Mouse (Mus musculus) kidney, embryonic 14.5 days (tissue): ENCODE data around the gene Syce2. TPM values are rescaled to one million over a fixed set of nuclear protein-coding genes. Genes with fewer than 3 reads are reported as not detected.
"Not testable (repeated sequence)": the region's sequence is repeated elsewhere in the genome, so short reads cannot be mapped to it uniquely, and the experiment has no call there.

ENCODE experiments used
- ATAC-seq: fragments of 200-750 bp; cut with Nextera tagmentation; 2 replicates; pipeline ENCODE4 v1.8.0; 2017; ENCODE audit warnings: moderate number of reproducible peaks, mild to moderate bottlenecking, moderate TSS enrichment, moderate library complexity; ENCODE audit not compliant: low FRiP score, low TSS enrichment
- H3K27ac ChIP-seq: fragments of 300-500 bp; sonication (generic); 2 replicates; pipeline ENCODE4 v1.5.1; 2014; ENCODE audit warnings: low read depth, mild to moderate bottlenecking, low read length, moderate library complexity, mixed read lengths
- H3K27me3 ChIP-seq: fragments of 300-500 bp; sonication (generic); 2 replicates; pipeline ENCODE4 v1.6.1; 2014; ENCODE audit warnings: mild to moderate bottlenecking, low read length; ENCODE audit not compliant: control insufficient read depth, insufficient read depth
- H3K36me3 ChIP-seq: fragments of 300-500 bp; sonication (generic); 2 replicates; pipeline ENCODE4 v1.6.1; 2014; ENCODE audit warnings: low read length, mixed read lengths; ENCODE audit not compliant: control insufficient read depth, insufficient read depth
- H3K4me1 ChIP-seq: fragments of 300-500 bp; sonication (generic); 2 replicates; pipeline ENCODE4 v1.6.1; 2014; ENCODE audit warnings: low read length, mixed read lengths; ENCODE audit not compliant: control insufficient read depth, insufficient read depth
- H3K4me2 ChIP-seq: fragments of 300-500 bp; sonication (generic); replicated peaks from 2 replicates; pipeline ENCODE4 v1.6.1; 2014; ENCODE audit warnings: low read depth, mild to moderate bottlenecking, low read length
- H3K4me3 ChIP-seq: fragments of 300-500 bp; sonication (generic); 2 replicates; pipeline ENCODE4 v1.5.1; 2014; ENCODE audit warnings: mild to moderate bottlenecking, low read length
- H3K9ac ChIP-seq: fragments of 300-500 bp; sonication (generic); 2 replicates; pipeline ENCODE4 v1.6.1; 2014; ENCODE audit warnings: low read depth, mild to moderate bottlenecking, low read length, moderate library complexity
- H3K9me3 ChIP-seq: fragments of 300-500 bp; sonication (generic); 2 replicates; pipeline ENCODE4 v1.6.1; 2016; ENCODE audit warnings: low read length; ENCODE audit not compliant: control insufficient read depth
- WGBS: fragments of 180-500 bp; shearing (Covaris S2); extraction: QIAGEN DNeasy Blood & Tissue Kit; methylation state at CpG from one replicate; pipeline ENCODE4 v1.1.7; 2014; 5-methylcytosine and 5-hydroxymethylcytosine counted together
- polyA plus RNA-seq: library from polyadenylated mRNA; unstranded; fragments of >200 nt; fragmentation: Nextera tagmentation; extraction: Ambion mirVana; gene quantifications from 2 replicates; pipeline ENCODE4 v1.2.1, GENCODE M21; 2014

Gene Syce2
- polyA plus RNA-seq, 1 experiment from 2014 or later: 73.0 TPM

DNA sequence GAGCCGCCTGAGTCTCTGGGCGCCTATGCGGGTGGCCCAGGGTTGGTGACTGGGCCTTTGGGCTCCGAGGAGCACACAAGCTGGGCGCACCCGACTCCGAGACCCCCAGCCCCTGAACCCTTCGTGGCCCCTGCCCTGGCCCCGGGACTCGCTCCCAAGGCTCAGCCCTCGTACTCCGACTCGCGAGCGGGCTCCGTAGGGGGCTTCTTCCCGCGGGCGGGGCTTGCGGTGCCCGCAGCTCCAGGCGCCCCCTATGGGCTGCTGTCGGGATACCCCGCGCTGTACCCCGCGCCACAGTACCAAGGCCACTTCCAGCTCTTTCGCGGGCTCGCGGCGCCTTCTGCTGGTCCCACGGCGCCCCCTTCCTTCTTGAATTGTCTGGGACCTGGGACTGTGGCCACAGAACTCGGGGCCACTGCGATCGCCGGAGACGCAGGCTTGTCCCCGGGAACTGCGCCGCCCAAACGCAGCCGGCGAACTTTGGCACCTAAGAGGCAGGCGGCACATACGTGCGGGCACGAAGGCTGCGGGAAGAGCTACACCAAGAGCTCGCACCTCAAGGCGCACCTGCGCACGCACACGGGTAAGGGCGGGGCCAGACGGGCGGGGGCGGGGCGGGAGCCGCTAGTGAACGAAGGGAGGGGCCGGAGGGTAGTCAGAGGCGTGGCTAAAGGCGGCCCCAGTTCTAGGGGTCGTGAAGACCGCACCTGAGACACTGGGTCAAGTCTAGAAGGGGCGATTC lies 31.2 kb downstream of the Syce2 start:
- no peaks in the 10 kb centered on the region for H3K36me3 ChIP-seq
- peak overlapping the region; percentile 97 for H3K4me2 ChIP-seq
- H3K4me3 ChIP-seq: peak overlapping the region; percentile 61
- H3K9me3 ChIP-seq: no peaks in the 10 kb centered on the region
- H3K27me3 ChIP-seq: peaks cover 4% of the 10 kb centered on the region; the same call in 1 of the 2 replicates
- ATAC-seq: peak; percentile 86
- under 1% methylated on average over 68 of the region's 68 CpGs for WGBS
- peak overlapping the region; percentile 73 for H3K9ac ChIP-seq
- no peak overlapping the region for H3K27ac ChIP-seq
- no peaks in the 10 kb centered on the region for H3K4me1 ChIP-seq

DNA sequence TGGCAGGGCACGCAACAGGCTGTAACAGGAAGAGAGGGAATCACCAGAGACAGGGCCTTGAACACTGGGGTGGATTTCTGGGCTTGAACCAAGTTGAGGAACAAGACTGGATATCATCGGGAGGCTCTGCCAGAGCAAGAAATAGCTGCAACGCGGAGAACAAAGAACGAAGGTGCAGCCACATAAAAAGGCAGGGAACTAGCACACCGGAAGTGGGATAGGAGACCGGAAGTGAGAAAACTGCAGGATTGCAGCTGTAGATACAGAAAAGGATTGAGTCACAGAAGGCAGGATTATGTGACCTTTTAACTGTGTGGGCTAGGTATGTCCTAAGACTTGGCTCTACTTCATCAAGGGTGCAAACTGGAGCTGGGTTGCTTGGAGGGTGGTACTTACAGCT lies 32.4 kb downstream of the Syce2 start:
- Histone ChIP-seq H3K4me2 (no peak overlapping the region), H3K27ac (no peak overlapping the region), H3K9ac (no peak overlapping the region), H3K4me3 (no peak overlapping the region), H3K36me3 (no peaks in the 10 kb centered on the region), H3K9me3 (no peaks in the 10 kb centered on the region), H3K27me3 (peaks cover 6% of the 10 kb centered on the region), H3K4me1 (peaks cover 5% of the 10 kb centered on the region; the same call in 1 of the 2 replicates)
- 88% methylated on average over 7 of the region's 7 CpGs for WGBS
- no peak for ATAC-seq

DNA sequence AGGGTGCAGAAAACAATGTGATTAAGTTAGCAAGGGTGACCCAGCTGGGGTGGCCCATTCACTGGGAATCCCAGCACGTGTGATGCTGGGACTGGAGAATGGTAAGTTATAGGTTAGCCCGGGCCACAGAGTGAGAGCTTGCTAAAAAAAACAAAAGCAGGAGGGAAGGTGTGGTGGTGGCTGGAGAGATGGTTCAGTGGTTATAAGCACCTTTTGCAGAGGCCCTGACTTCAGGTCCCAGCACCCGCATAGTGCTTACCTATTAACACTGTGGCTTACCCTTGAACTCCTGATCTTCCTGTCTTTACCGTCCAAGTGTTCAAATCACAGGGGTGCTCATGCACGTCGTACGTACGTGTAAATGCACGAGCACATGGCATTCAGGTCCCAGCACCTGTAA lies 35.1 kb downstream of the Syce2 start:
- no peak overlapping the region for H3K4me3 ChIP-seq
- H3K4me2 ChIP-seq: no peak overlapping the region
- H3K9ac ChIP-seq: no peak overlapping the region
- H3K36me3 ChIP-seq: no peaks in the 10 kb centered on the region
- peaks cover 19% of the 10 kb centered on the region for H3K27me3 ChIP-seq
- ATAC-seq: no peak
- 86% methylated on average over 9 of the region's 9 CpGs for WGBS
- no peak overlapping the region for H3K27ac ChIP-seq
- peaks cover 7% of the 10 kb centered on the region; the same call in 1 of the 2 replicates for H3K4me1 ChIP-seq
- H3K9me3 ChIP-seq: no peaks in the 10 kb centered on the region

DNA sequence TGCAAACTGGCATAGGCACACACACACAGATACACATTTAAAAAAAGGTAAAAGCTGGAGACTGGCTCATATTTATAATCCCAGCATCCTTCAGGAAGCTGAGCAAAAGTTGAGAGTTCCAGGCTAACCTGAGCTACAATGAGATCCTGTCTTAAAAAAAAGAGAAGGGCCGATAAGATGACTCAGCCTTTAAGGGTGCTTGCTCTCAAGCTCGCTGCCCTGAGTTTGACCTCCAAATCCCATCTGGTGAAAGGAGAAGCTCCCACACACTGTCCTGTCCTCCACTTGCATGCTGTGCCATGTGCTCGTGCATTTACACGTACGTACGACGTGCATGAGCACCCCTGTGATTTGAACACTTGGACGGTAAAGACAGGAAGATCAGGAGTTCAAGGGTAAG lies 35.6 kb downstream of the Syce2 start:
- H3K9me3 ChIP-seq: no peaks in the 10 kb centered on the region
- 61% methylated on average over 8 of the region's 8 CpGs for WGBS
- no peak overlapping the region for H3K4me3 ChIP-seq
- peaks cover 24% of the 10 kb centered on the region for H3K27me3 ChIP-seq
- no peak overlapping the region for H3K4me2 ChIP-seq
- no peak overlapping the region for H3K27ac ChIP-seq
- H3K9ac ChIP-seq: no peak overlapping the region
- ATAC-seq: no peak
- H3K36me3 ChIP-seq: no peaks in the 10 kb centered on the region
- H3K4me1 ChIP-seq: peaks cover 7% of the 10 kb centered on the region; the same call in 1 of the 2 replicates

DNA sequence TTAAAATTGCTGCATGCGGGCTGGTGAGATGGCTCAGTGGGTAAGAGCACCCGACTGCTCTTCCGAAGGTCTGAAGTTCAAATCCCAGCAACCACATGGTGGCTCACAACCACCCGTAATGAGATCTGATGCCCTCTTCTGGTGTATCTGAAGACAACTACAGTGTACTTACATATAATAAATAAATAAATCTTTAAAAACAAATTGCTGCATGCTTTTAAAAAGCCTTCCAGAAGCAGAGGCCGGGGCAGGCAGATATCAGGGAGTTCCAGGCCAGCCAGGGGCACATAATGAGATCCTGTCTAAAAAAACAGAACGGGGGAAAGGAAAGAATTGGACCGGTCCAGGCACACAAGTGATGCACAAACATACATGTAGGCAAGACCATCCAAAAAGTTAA lies 36.1 kb downstream of the Syce2 start:
- not testable (repeated sequence) for H3K36me3 ChIP-seq, H3K9me3 ChIP-seq, H3K27ac ChIP-seq, ATAC-seq
- H3K27me3 ChIP-seq: peaks cover 29% of the 10 kb centered on the region
- 25% methylated on average over 6 of the region's 7 CpGs for WGBS
- 0 out of 2 replicates have a peak overlapping the region, but pooled peaks have one; percentile 28 for H3K9ac ChIP-seq
- peak overlapping the region; percentile 58 for H3K4me3 ChIP-seq
- peaks cover 10% of the 10 kb centered on the region for H3K4me1 ChIP-seq
- H3K4me2 ChIP-seq: peak overlapping the region; percentile 82

DNA sequence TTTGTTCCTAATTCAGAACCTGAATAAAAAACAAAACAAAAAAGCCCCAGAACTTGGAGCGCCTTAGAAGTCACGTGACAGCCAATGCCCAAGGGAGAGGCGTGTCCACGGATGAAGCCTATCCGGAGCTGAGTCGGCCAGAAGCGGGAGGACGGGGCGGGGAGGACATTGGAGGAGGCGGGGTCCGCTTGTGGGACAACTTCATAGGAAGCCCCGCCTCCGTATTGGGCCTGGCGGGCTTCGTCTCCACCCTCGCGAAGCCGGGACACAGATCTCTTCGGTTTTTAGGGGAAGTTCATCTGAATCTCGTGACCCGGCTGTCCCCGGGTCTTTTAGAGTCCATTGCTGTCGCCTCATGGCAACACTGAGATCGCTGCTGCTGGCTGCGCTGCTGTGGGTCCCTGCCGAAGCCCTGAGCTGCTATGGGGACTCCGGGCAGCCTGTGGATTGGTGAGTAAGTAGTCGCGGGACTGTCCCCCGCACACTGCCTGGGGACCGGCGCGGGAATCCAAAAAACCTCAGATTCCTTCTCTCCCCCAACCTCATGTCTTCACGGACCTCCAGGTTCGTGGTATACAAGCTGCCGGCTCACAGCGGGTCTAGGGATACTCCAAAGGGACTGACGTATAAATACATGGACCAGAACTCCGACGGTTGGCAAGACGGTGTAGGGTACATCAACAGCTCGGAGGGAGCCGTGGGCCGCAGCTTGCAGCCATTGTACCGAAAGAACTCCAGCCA lies 36.7 kb downstream of the Syce2 start, which contains the start of gene Dnase2a:
Dnase2a (plus strand) TSS at position 140 of the 741 bp plus-strand sequence.
- Histone ChIP-seq H3K4me3 (peak within 1 kb of the TSS; percentile 58), H3K9me3 (no peaks in the 10 kb centered on the region), H3K36me3 (no peaks in the 10 kb centered on the region), H3K4me1 (peaks cover 12% of the 10 kb centered on the region), H3K27ac (no peak within 1 kb of the TSS), H3K27me3 (peaks cover 32% of the 10 kb centered on the region), H3K9ac (peak within 1 kb of the TSS; percentile 65), H3K4me2 (peak within 1 kb of the TSS; percentile 82)
- 1% methylated on average over 45 of the region's 45 CpGs for WGBS
- peak; percentile 90 for ATAC-seq

DNA sequence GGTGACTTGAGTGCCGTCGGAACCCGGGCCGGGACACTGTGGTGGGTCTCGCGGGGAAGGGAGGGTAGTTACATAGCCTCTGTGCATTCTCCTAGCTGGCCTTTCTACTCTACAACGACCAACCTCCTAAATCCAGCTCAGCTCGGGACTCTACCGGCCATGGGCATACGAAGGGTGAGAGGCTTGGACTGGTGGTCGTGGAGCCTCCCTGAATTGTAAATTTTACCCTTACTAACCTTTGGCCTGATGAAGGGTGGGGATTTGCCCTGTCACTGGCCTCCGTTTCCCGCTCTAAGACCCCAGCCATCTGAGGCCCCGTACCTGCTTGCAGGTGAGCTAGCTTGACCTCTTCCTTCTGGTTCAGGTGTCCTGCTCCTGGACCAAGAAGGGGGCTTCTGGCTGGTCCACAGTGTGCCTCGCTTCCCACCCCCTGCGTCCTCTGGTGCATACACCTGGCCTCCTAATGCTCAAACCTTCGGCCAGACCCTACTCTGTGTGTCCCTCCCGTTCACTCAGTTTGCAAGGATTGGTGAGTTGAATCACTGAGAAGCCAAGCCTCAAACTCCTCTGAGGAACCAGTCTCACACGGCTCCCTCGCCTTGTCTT lies 37.4 kb downstream of the Syce2 start:
- H3K9ac ChIP-seq: peak overlapping the region; percentile 65
- H3K4me1 ChIP-seq: peaks cover 12% of the 10 kb centered on the region
- no peaks in the 10 kb centered on the region for H3K36me3 ChIP-seq
- H3K27me3 ChIP-seq: peaks cover 36% of the 10 kb centered on the region
- ATAC-seq: no peak
- H3K9me3 ChIP-seq: peaks cover 3% of the 10 kb centered on the region; the same call in 1 of the 2 replicates
- H3K4me3 ChIP-seq: peak overlapping the region; percentile 58
- no peak overlapping the region for H3K27ac ChIP-seq
- 47% methylated on average over 20 of the region's 20 CpGs for WGBS
- H3K4me2 ChIP-seq: peak overlapping the region; percentile 82

DNA sequence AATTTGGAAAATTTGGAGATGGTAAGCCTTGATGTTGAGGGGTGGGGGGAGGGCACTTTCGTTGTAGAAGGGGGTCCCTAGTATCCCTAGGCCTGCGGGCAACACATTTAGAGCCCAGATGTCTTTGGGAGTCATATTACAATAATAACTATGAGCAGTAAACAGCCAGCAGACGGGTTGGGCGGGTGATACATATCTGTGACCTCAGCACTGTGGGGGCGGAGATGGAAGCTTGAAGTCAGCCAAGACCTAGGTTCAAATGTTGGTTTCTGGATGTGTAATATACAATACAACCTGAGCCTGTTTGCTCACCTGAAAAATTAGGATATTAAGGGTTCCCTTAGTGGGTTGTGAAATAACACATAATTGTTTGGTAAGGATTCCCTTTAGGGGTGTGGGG lies 38.0 kb downstream of the Syce2 start:
- WGBS: 55% methylated on average over 5 of the region's 5 CpGs

More for the DNA sequence above, 38.0 kb downstream of the Syce2 start:
- Histone ChIP-seq H3K4me3 (no peak overlapping the region), H3K27me3 (peaks cover 36% of the 10 kb centered on the region), H3K36me3 (no peaks in the 10 kb centered on the region), H3K9me3 (peaks cover 3% of the 10 kb centered on the region; the same call in 1 of the 2 replicates), H3K4me1 (peaks cover 12% of the 10 kb centered on the region), H3K9ac (no peak overlapping the region), H3K27ac (no peak overlapping the region), H3K4me2 (no peak overlapping the region)
- no peak for ATAC-seq
